Mouse (Mus musculus): ENCODE data around the gene Olfr554. TPM values are rescaled to one million over a fixed set of nuclear protein-coding genes. Genes with fewer than 3 reads are reported as not detected.

Gene Olfr554
- not detected in 2 replicates for polyA plus RNA-seq (2012; rRNA removed; ENCODE audit: low replicate concordance)

GRCm38 (mm10) chr7:102638132-102638531 lies at the start of gene Olfr554:
Gene Olfr554, plus strand, starts transcription at chr7:102638432.

DNA sequence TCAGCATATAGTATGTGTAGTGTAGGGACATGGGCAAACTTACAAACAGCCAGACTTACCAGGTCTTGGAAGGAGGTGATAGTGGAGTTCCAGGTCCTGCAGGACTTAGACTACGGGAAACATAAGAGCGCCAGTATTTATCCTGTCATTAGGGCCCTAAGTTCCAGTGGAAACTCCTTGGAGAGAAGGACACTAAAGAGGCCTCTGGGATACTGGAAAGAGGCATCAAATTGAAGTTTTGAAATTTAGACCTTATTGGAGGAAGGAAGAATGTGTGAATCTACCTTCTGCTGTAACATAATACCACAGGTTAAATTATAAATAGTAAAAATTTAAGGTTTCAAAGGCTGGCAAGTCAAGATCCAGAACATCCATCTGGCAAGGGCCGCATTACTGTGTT lies 46.4 kb upstream of the Olfr554 start, which contains the start of gene Olfr551:
Gene Olfr551, minus strand, starts transcription at position 101 of the 400 bp plus-strand sequence.

DNA sequence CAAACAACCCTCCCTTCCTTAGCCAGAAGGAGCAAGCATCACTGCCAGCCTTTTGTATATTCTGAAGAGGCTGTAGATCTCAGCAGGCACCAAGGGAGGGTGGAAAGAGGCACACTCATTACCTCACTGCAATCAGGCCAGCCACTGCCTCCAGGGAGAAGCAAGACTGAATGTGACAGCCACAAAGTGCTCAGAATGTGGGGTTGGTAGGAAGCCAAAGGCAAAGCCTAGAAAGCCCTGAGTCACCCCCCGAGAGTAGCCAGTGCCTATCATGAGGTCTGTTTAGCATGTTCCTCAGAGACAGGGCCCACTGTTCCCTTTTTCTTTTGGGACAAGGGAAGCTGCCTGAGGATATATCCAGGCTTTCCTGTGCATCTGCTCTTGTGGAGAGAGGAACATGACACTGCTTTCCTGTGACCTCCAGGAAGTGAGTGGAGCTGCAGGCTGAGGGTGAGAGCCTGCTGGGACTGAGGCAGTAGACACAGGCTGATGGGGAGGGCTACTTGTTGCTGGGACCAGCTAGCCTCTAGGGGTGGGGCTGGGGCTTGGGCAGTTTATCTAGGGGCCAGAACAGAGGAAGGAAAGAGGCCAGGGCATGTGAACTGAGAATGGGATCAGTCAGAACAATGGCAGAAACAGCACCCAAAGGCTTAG lies 40.7 kb upstream of the Olfr554 start, which contains the start of gene Olfr552:
Gene Olfr552, plus strand, starts transcription at position 393 of the 654 bp plus-strand sequence.

DNA sequence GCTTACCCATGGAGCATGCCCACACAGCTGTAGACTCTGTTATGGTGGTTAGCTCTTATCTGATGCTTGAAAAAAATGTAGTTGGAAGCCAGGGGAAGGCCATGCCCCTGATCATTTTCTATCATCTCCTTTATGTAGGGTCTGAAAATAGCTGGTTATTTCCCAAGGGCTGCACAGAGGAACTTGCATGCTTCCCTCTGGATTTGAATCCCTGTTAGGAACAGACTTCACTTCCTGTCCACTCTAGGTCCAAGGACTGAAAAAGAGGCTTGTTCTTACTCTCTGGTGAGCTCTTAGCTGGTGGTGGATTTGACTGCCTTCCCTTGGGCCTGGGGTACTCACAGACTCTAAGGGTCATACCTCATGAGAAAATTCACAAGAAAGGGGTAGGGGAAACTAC lies 20.1 kb upstream of the Olfr554 start, which contains the start of gene Olfr553:
Gene Olfr553, minus strand, starts transcription at position 101 of the 400 bp plus-strand sequence.

GRCm38 (mm10) chr7:102658523-102658922 lies 20.3 kb downstream of the Olfr554 start, which contains the start of gene Olfr555:
Gene Olfr555, plus strand, starts transcription at chr7:102658823.

GRCm38 (mm10) chr7:102664599-102664998 lies 26.4 kb downstream of the Olfr554 start, which contains the start of gene Olfr556:
Gene Olfr556, plus strand, starts transcription at chr7:102664899.

GRCm38 (mm10) chr7:102686944-102687501 lies 48.8 kb downstream of the Olfr554 start, which contains the start of gene Trim68:
Gene Trim68, minus strand, starts transcription at chr7:102687327.

Other genes starting within 250 kb of the Olfr554 start
- 1.7 and 4.7 TPM in 2 replicates for gene Rrm1, start 196.7 kb upstream of the Olfr554 start, polyA plus RNA-seq (2012; rRNA removed; ENCODE audit: low replicate concordance)
- not detected in 2 replicates for gene Olfr543, start 156.8 kb upstream of the Olfr554 start, polyA plus RNA-seq (2012; rRNA removed; ENCODE audit: low replicate concordance)
- not detected in 2 replicates for gene Olfr544, start 150.1 kb upstream of the Olfr554 start, polyA plus RNA-seq (2012; rRNA removed; ENCODE audit: low replicate concordance)
- gene Olfr545, start 138.9 kb upstream of the Olfr554 start, polyA plus RNA-seq (2012; rRNA removed; ENCODE audit: low replicate concordance): not detected in 2 replicates
- gene Olfr547, start 103.7 kb upstream of the Olfr554 start, polyA plus RNA-seq (2012; rRNA removed; ENCODE audit: low replicate concordance): not detected in 2 replicates
- not detected in 2 replicates for gene Olfr548-ps1, start 97.5 kb upstream of the Olfr554 start, polyA plus RNA-seq (2012; rRNA removed; ENCODE audit: low replicate concordance)
- not detected in 2 replicates for gene Olfr549, start 88.6 kb upstream of the Olfr554 start, polyA plus RNA-seq (2012; rRNA removed; ENCODE audit: low replicate concordance)
- 1.1 and 1.4 TPM in 2 replicates for gene Trim21, start 72.9 kb upstream of the Olfr554 start, polyA plus RNA-seq (2012; rRNA removed; ENCODE audit: low replicate concordance)
- gene Olfr550, start 67.0 kb upstream of the Olfr554 start, polyA plus RNA-seq (2012; rRNA removed; ENCODE audit: low replicate concordance): not detected in 2 replicates
- not detected in 2 replicates for gene Olfr551, start 46.5 kb upstream of the Olfr554 start, polyA plus RNA-seq (2012; rRNA removed; ENCODE audit: low replicate concordance)
- not detected in 2 replicates for gene Olfr552, start 40.7 kb upstream of the Olfr554 start, polyA plus RNA-seq (2012; rRNA removed; ENCODE audit: low replicate concordance)
- gene Olfr553, start 20.2 kb upstream of the Olfr554 start, polyA plus RNA-seq (2012; rRNA removed; ENCODE audit: low replicate concordance): not detected in 2 replicates
- not detected in 2 replicates for gene Olfr555, start 20.4 kb downstream of the Olfr554 start, polyA plus RNA-seq (2012; rRNA removed; ENCODE audit: low replicate concordance)
- not detected in 2 replicates for gene Olfr556, start 26.5 kb downstream of the Olfr554 start, polyA plus RNA-seq (2012; rRNA removed; ENCODE audit: low replicate concordance)
- gene Trim68, start 48.9 kb downstream of the Olfr554 start, polyA plus RNA-seq (2012; rRNA removed; ENCODE audit: low replicate concordance): 1.7 and 3.0 TPM in 2 replicates
- gene Olfr557, start 57.5 kb downstream of the Olfr554 start, polyA plus RNA-seq (2012; rRNA removed; ENCODE audit: low replicate concordance): not detected in 2 replicates
- gene Olfr558, start 63.8 kb downstream of the Olfr554 start, polyA plus RNA-seq (2012; rRNA removed; ENCODE audit: low replicate concordance): 0.07 and 0.09 TPM in 2 replicates
- not detected in 2 replicates for gene Olfr33, start 80.6 kb downstream of the Olfr554 start, polyA plus RNA-seq (2012; rRNA removed; ENCODE audit: low replicate concordance)
- not detected in 2 replicates for gene Olfr559, start 89.1 kb downstream of the Olfr554 start, polyA plus RNA-seq (2012; rRNA removed; ENCODE audit: low replicate concordance)
- gene Olfr560, start 120.9 kb downstream of the Olfr554 start, polyA plus RNA-seq (2012; rRNA removed; ENCODE audit: low replicate concordance): not detected in 2 replicates
- gene Olfr78, start 121.0 kb downstream of the Olfr554 start, polyA plus RNA-seq (2012; rRNA removed; ENCODE audit: low replicate concordance): 0.24 and 0.67 TPM in 2 replicates
- gene Olfr561, start 132.8 kb downstream of the Olfr554 start, polyA plus RNA-seq (2012; rRNA removed; ENCODE audit: low replicate concordance): not detected in 2 replicates
- not detected in 2 replicates for gene Olfr564, start 165.0 kb downstream of the Olfr554 start, polyA plus RNA-seq (2012; rRNA removed; ENCODE audit: low replicate concordance)
- gene Olfr566, start 220.3 kb downstream of the Olfr554 start, polyA plus RNA-seq (2012; rRNA removed; ENCODE audit: low replicate concordance): not detected in 2 replicates
- not detected in 2 replicates for gene Olfr568, start 238.7 kb downstream of the Olfr554 start, polyA plus RNA-seq (2012; rRNA removed; ENCODE audit: low replicate concordance)

All from duodenum, adult 2 months (tissue).